Comparison of ENCODE assay signal across 12 mouse cellular contexts in genomic region chr10:5800490-5800889, GRCm38 (mm10). TPM values are rescaled to one million over a fixed set of nuclear protein-coding genes. Genes with fewer than 3 reads are reported as not detected.
DNase-seq lines count a peak whose midpoint lies in the region; ATAC-seq lines count a peak whose summit lies in the region.
"Had no signal": no experiment of that assay in that cellular context is flagged by ENCODE, and none has a peak within 500 bp of the region (broad histone marks: within the 10 kb centered on the region; RNA-seq: fewer than 3 reads in every experiment).

No protein-coding gene starts in this region.

- H3K9me3 ChIP-seq in heart, embryonic 11.5 days (replicated peaks; ENCODE audit: control insufficient read depth, low read length) = no peaks in the 10 kb centered on the region
- H3K9me3 ChIP-seq in liver, embryonic 12.5 days (replicated peaks) = no peaks in the 10 kb centered on the region
- no peaks in the 10 kb centered on the region for H3K9me3 ChIP-seq in liver, embryonic 11.5 days (ENCODE audit: control insufficient read depth, low read length)
- H3K9me3 ChIP-seq: heart, embryonic 10.5 days; limb, embryonic 15.5 days had no signal

- peaks cover 6% of the 10 kb centered on the region for H3K4me1 ChIP-seq in heart, embryonic 11.5 days (ENCODE audit: control insufficient read depth, insufficient read depth, low read length)
- H3K4me1 ChIP-seq in liver, embryonic 12.5 days = peaks cover 34% of the 10 kb centered on the region
- H3K4me1 ChIP-seq in liver, embryonic 11.5 days (replicated peaks; ENCODE audit: control insufficient read depth, insufficient read depth, low read length) = peaks cover 12% of the 10 kb centered on the region

- H3K9ac ChIP-seq in heart, embryonic 11.5 days (ENCODE audit: low read depth, low read length) = no peak overlapping the region
- no peak overlapping the region for H3K9ac ChIP-seq in liver, embryonic 12.5 days
- no peak overlapping the region for H3K9ac ChIP-seq in liver, embryonic 11.5 days (ENCODE audit: low read depth, low read length)
- H3K9ac ChIP-seq: limb, embryonic 15.5 days had no signal

- 88% methylated on average over 1 of the region's 1 CpGs for WGBS in heart, embryonic 11.5 days (ENCODE audit: insufficient replicate concordance)
- WGBS in liver, embryonic 12.5 days (ENCODE audit: insufficient replicate concordance) = 89% methylated on average over 1 of the region's 1 CpGs
- 97% methylated on average over 1 of the region's 1 CpGs for WGBS in liver, embryonic 11.5 days

- no peak overlapping the region for H3K27ac ChIP-seq in heart, embryonic 11.5 days (ENCODE audit: low read depth, low read length)
- no peak overlapping the region for H3K27ac ChIP-seq in liver, embryonic 12.5 days
- no peak overlapping the region for H3K27ac ChIP-seq in liver, embryonic 11.5 days (ENCODE audit: low read depth, low read length)
- H3K27ac ChIP-seq: heart, embryonic 10.5 days; limb, embryonic 15.5 days had no signal

- peaks cover 30% of the 10 kb centered on the region for H3K36me3 ChIP-seq in heart, embryonic 11.5 days (ENCODE audit: control insufficient read depth, insufficient read depth, low read length)
- H3K36me3 ChIP-seq in liver, embryonic 12.5 days = peaks cover 61% of the 10 kb centered on the region
- peaks cover 43% of the 10 kb centered on the region for H3K36me3 ChIP-seq in liver, embryonic 11.5 days (ENCODE audit: control insufficient read depth, insufficient read depth, low read length)

- peak; percentile 4 to 41 for DNase-seq in heart, adult 18-20 months
- no peak for DNase-seq in liver, embryonic 11.5 days (ENCODE audit: low spot score)
- peak; percentile 82 for DNase-seq in NIH3T3 (ENCODE audit: low read depth)
- DNase-seq in naive thymus-derived CD4-positive, alpha-beta T cell, adult 2 months (ENCODE audit: low read depth) = peak; percentile 63
- no peak for DNase-seq in spleen, postnatal 10 days (ENCODE audit: low spot score in 2 of 2)
- DNase-seq in ovary, adult 18-20 months (ENCODE audit: low spot score) = no peak
- DNase-seq: kidney, postnatal 4 days; thymus, postnatal 36 days had no signal

- H3K27me3 ChIP-seq in heart, embryonic 11.5 days (ENCODE audit: control insufficient read depth, insufficient read depth, low read length) = no peaks in the 10 kb centered on the region
- no peaks in the 10 kb centered on the region for H3K27me3 ChIP-seq in liver, embryonic 12.5 days (replicated peaks)
- no peaks in the 10 kb centered on the region for H3K27me3 ChIP-seq in liver, embryonic 11.5 days (replicated peaks; ENCODE audit: control insufficient read depth, insufficient read depth, low read length)
- H3K27me3 ChIP-seq: limb, embryonic 15.5 days had no signal

- no peak for ATAC-seq in heart, embryonic 11.5 days (replicated peaks; ENCODE audit: insufficient number of reproducible peaks, low FRiP score, low TSS enrichment)
- ATAC-seq in liver, embryonic 12.5 days = no peak
- ATAC-seq in liver, embryonic 11.5 days (replicated peaks; ENCODE audit: low FRiP score) = no peak

- H3K4me2 ChIP-seq in heart, embryonic 11.5 days = no peak overlapping the region
- peak overlapping the region; percentile 91 for H3K4me2 ChIP-seq in liver, embryonic 12.5 days
- H3K4me2 ChIP-seq in liver, embryonic 11.5 days = no peak overlapping the region
- H3K4me2 ChIP-seq: limb, embryonic 15.5 days had no signal

- H3K4me3 ChIP-seq in heart, embryonic 11.5 days (ENCODE audit: low read depth, low read length) = no peak overlapping the region
- 0 out of 2 replicates have a peak overlapping the region, but pooled peaks have one; percentile 98 for H3K4me3 ChIP-seq in liver, embryonic 12.5 days
- no peak overlapping the region for H3K4me3 ChIP-seq in liver, embryonic 11.5 days (ENCODE audit: low read depth, low read length)
- H3K4me3 ChIP-seq: heart, embryonic 10.5 days; limb, embryonic 15.5 days had no signal

RNA-seq across cellular contexts. Expression of gene Fbxo5, which starts 4.9 kb away (rescaled TPM):
- under 1 TPM; 0.67 to 0.79 TPM for total RNA-seq in heart, adult 18-20 months (2021)
- polyA plus RNA-seq in heart, embryonic 11.5 days (2014; fragmentation: Nextera tagmentation; extraction: Ambion mirVana) = 57.2 and 59.2 TPM in 2 replicates
- 94.0 and 95.6 TPM in 2 replicates for polyA plus RNA-seq in liver, embryonic 12.5 days (2016; fragmentation: Nextera tagmentation; extraction: Ambion mirVana)
- polyA plus RNA-seq in liver, embryonic 11.5 days (2014; fragmentation: Nextera tagmentation; extraction: Ambion mirVana) = 94.5 and 99.7 TPM in 2 replicates

RNA-seq across cellular contexts. Expression of gene Mtrf1l, which starts 23.2 kb away (rescaled TPM):
- total RNA-seq in heart, adult 18-20 months (2021) = 1 to 10 TPM; 9.2 to 9.7 TPM
- polyA plus RNA-seq in heart, embryonic 11.5 days (2014; fragmentation: Nextera tagmentation; extraction: Ambion mirVana) = 12.6 and 16.2 TPM in 2 replicates
- polyA plus RNA-seq in liver, embryonic 12.5 days (2016; fragmentation: Nextera tagmentation; extraction: Ambion mirVana) = 9.3 and 10.0 TPM in 2 replicates
- 12.6 and 13.4 TPM in 2 replicates for polyA plus RNA-seq in liver, embryonic 11.5 days (2014; fragmentation: Nextera tagmentation; extraction: Ambion mirVana)

Comparison
In these comparisons a context has a peak if more than half of its experiments do, and no peak if none do; other contexts are left out.
1. DNase-seq: peak in heart, adult 18-20 months (2 of 2), NIH3T3 (single experiment) and naive thymus-derived CD4-positive, alpha-beta T cell, adult 2 months (single experiment); none in liver, embryonic 11.5 days (single experiment), spleen, postnatal 10 days (0 of 2) and ovary, adult 18-20 months (single experiment).